Mouse (Mus musculus): ENCODE results near the gene Ehd2. TPM values are rescaled to one million over a fixed set of nuclear protein-coding genes. Genes with fewer than 3 reads are reported as not detected.

The Ehd2 gene
- polyA plus RNA-seq, 1 experiment, result 136 TPM

GRCm38 (mm10) chr7:15952416-15952815 is 15.0 kb downstream of the Ehd2 start:
- H3K27ac ChIP-seq (ENCODE audit: insufficient read depth, low read length), result no peak overlapping the region
- no peak for TF ChIP-seq CTCF (IDR thresholded peaks at IDR 0.05; ENCODE audit: borderline replicate concordance, insufficient read depth, low read length)
- TF ChIP-seq POLR2A (IDR thresholded peaks at IDR 0.05; ENCODE audit: low read depth, low read length), result no peak
- H3K4me3 ChIP-seq (ENCODE audit: insufficient read depth, low read length), result no peak overlapping the region
- H3K4me1 ChIP-seq (ENCODE audit: control insufficient read depth, insufficient read depth, low read length), result peaks cover 15% of the 10 kb centered on the region

- peak overlapping the region; percentile 75; the same call in 1 of the 2 replicates for H3K27ac ChIP-seq (ENCODE audit: insufficient read depth, low read length)
- no peak overlapping the region for H3K4me3 ChIP-seq (ENCODE audit: insufficient read depth, low read length)
- H3K4me1 ChIP-seq (ENCODE audit: control insufficient read depth, insufficient read depth, low read length), result peaks cover 8% of the 10 kb centered on the region; the same call in 1 of the 2 replicates
- no peak for TF ChIP-seq CTCF (IDR thresholded peaks at IDR 0.05; ENCODE audit: borderline replicate concordance, insufficient read depth, low read length)
- TF ChIP-seq POLR2A (IDR thresholded peaks at IDR 0.05; ENCODE audit: low read depth, low read length), result no peak
Measured at GRCm38 (mm10) chr7:15950008-15950407, 17.4 kb downstream of the Ehd2 start.

- Histone ChIP-seq H3K27ac (ENCODE audit: insufficient read depth, low read length) (peak overlapping the region; percentile 75), H3K4me3 (ENCODE audit: insufficient read depth, low read length) (no peak overlapping the region), H3K4me1 (ENCODE audit: control insufficient read depth, insufficient read depth, low read length) (peaks cover 8% of the 10 kb centered on the region; the same call in 1 of the 2 replicates)
- TF ChIP-seq POLR2A (IDR thresholded peaks at IDR 0.05; ENCODE audit: low read depth, low read length), result no peak
- TF ChIP-seq CTCF (IDR thresholded peaks at IDR 0.05; ENCODE audit: borderline replicate concordance, insufficient read depth, low read length), result no peak
Measured at GRCm38 (mm10) chr7:15949216-15949790, 18.1 kb downstream of the Ehd2 start.

GRCm38 (mm10) chr7:15948381-15948941 is 18.9 kb downstream of the Ehd2 start:
- H3K27ac ChIP-seq (ENCODE audit: insufficient read depth, low read length), result peak overlapping the region; percentile 77
- no peak overlapping the region for H3K4me3 ChIP-seq (ENCODE audit: insufficient read depth, low read length)
- H3K4me1 ChIP-seq (ENCODE audit: control insufficient read depth, insufficient read depth, low read length), result peaks cover 10% of the 10 kb centered on the region; the same call in 1 of the 2 replicates
- TF ChIP-seq CTCF (IDR thresholded peaks at IDR 0.05; ENCODE audit: borderline replicate concordance, insufficient read depth, low read length) (peak; percentile 93), POLR2A (IDR thresholded peaks at IDR 0.05; ENCODE audit: low read depth, low read length) (peak; percentile 76)

- peak overlapping the region; percentile 77 for H3K27ac ChIP-seq (ENCODE audit: insufficient read depth, low read length)
- peaks cover 10% of the 10 kb centered on the region; the same call in 1 of the 2 replicates for H3K4me1 ChIP-seq (ENCODE audit: control insufficient read depth, insufficient read depth, low read length)
- H3K4me3 ChIP-seq (ENCODE audit: insufficient read depth, low read length), result no peak overlapping the region
- TF ChIP-seq POLR2A (IDR thresholded peaks at IDR 0.05; ENCODE audit: low read depth, low read length) (no peak), CTCF (IDR thresholded peaks at IDR 0.05; ENCODE audit: borderline replicate concordance, insufficient read depth, low read length) (no peak)
Measured at GRCm38 (mm10) chr7:15947653-15948260, 19.6 kb downstream of the Ehd2 start.

GRCm38 (mm10) chr7:15945721-15946536 is 21.4 kb downstream of the Ehd2 start, which contains the start of gene Nop53:
Nop53 (minus strand) TSS chr7:15946074.
- peak; percentile 60 for TF ChIP-seq POLR2A (IDR thresholded peaks at IDR 0.05; ENCODE audit: low read depth, low read length)
- no peak for TF ChIP-seq CTCF (IDR thresholded peaks at IDR 0.05; ENCODE audit: borderline replicate concordance, insufficient read depth, low read length)
- Histone ChIP-seq H3K27ac (ENCODE audit: insufficient read depth, low read length) (peak within 1 kb of the TSS; percentile 87), H3K4me3 (ENCODE audit: insufficient read depth, low read length) (peak within 1 kb of the TSS; percentile 88), H3K4me1 (ENCODE audit: control insufficient read depth, insufficient read depth, low read length) (peaks cover 10% of the 10 kb centered on the region; the same call in 1 of the 2 replicates)

GRCm38 (mm10) chr7:15945211-15945610 is 22.2 kb downstream of the Ehd2 start:
- Histone ChIP-seq H3K4me1 (ENCODE audit: control insufficient read depth, insufficient read depth, low read length) (peaks cover 10% of the 10 kb centered on the region; the same call in 1 of the 2 replicates), H3K27ac (ENCODE audit: insufficient read depth, low read length) (0 out of 2 replicates have a peak overlapping the region, but pooled peaks have one; percentile 11), H3K4me3 (ENCODE audit: insufficient read depth, low read length) (peak overlapping the region; percentile 88)
- no peak for TF ChIP-seq POLR2A (IDR thresholded peaks at IDR 0.05; ENCODE audit: low read depth, low read length)

GRCm38 (mm10) chr7:15944311-15944710 is 23.1 kb downstream of the Ehd2 start:
- H3K4me3 ChIP-seq (ENCODE audit: insufficient read depth, low read length), result 0 out of 2 replicates have a peak overlapping the region, but pooled peaks have one; percentile 3
- peaks cover 5% of the 10 kb centered on the region; the same call in 1 of the 2 replicates for H3K4me1 ChIP-seq (ENCODE audit: control insufficient read depth, insufficient read depth, low read length)
- no peak overlapping the region for H3K27ac ChIP-seq (ENCODE audit: insufficient read depth, low read length)
- no peak for TF ChIP-seq POLR2A (IDR thresholded peaks at IDR 0.05; ENCODE audit: low read depth, low read length)
- TF ChIP-seq CTCF (IDR thresholded peaks at IDR 0.05; ENCODE audit: borderline replicate concordance, insufficient read depth, low read length), result no peak

- TF ChIP-seq POLR2A (IDR thresholded peaks at IDR 0.05; ENCODE audit: low read depth, low read length) (no peak), CTCF (IDR thresholded peaks at IDR 0.05; ENCODE audit: borderline replicate concordance, insufficient read depth, low read length) (no peak)
- Histone ChIP-seq H3K4me1 (ENCODE audit: control insufficient read depth, insufficient read depth, low read length) (no peaks in the 10 kb centered on the region), H3K27ac (ENCODE audit: insufficient read depth, low read length) (no peak overlapping the region), H3K4me3 (ENCODE audit: insufficient read depth, low read length) (no peak overlapping the region)
Measured at GRCm38 (mm10) chr7:15938621-15939020, 28.7 kb downstream of the Ehd2 start.
